Mouse (Mus musculus) E14TG2a.4 (cell line): ENCODE data around the gene Klhl5.

Experiments used
- H3K27me3 ChIP-seq: 2 replicates; pipeline ENCODE4 v1.6.1; 2014; ENCODE audit warnings: low read length, control low read depth; ENCODE audit not compliant: insufficient read depth
- H3K36me3 ChIP-seq: 2 replicates; pipeline ENCODE4 v1.6.1; 2014; ENCODE audit warnings: low read length, control low read depth; ENCODE audit not compliant: insufficient read depth
- H3K4me1 ChIP-seq: replicated peaks from 2 replicates; pipeline ENCODE4 v1.6.1; 2014; ENCODE audit warnings: low read depth, low read length, control low read depth
- H3K4me3 ChIP-seq: replicated peaks from 2 replicates; pipeline ENCODE4 v1.5.1; 2014; ENCODE audit warnings: mild to moderate bottlenecking, low read length
- H3K9me3 ChIP-seq: 2 replicates; pipeline ENCODE4 v1.6.1; 2014; ENCODE audit warnings: low read length, control low read depth
- CTCF ChIP-seq: conservative IDR thresholded peaks from 2 replicates; pipeline ENCODE4 v1.5.1; 2014; ENCODE audit warnings: low read length
- NANOG ChIP-seq: IDR thresholded peaks from 2 replicates; pipeline ENCODE4 v1.6.1; 2014; ENCODE audit warnings: borderline replicate concordance, low read length, mixed read lengths
- POU5F1 ChIP-seq: IDR thresholded peaks from 2 replicates; pipeline ENCODE4 v1.6.1; 2014; ENCODE audit warnings: low read length, borderline replicate concordance

Gene Klhl5

GRCm38 (mm10) chr5:65073247-65073646, 34.1 kb upstream of the Klhl5 start:
- no peaks in the 10 kb centered on the region for H3K27me3 ChIP-seq

GRCm38 (mm10) chr5:65074693-65075092, 32.6 kb upstream of the Klhl5 start:
- H3K36me3 ChIP-seq: no peaks in the 10 kb centered on the region
- H3K4me1 ChIP-seq: peaks cover 62% of the 10 kb centered on the region
- H3K4me3 ChIP-seq: no peak overlapping the region
- no peaks in the 10 kb centered on the region for H3K27me3 ChIP-seq
- no peaks in the 10 kb centered on the region for H3K9me3 ChIP-seq
- TF ChIP-seq CTCF (no peak), NANOG (no peak), POU5F1 (no peak)

More at GRCm38 (mm10) chr5:65073247-65073646, 34.1 kb upstream of the Klhl5 start:
- H3K4me3 ChIP-seq: no peak overlapping the region
- H3K4me1 ChIP-seq: peaks cover 66% of the 10 kb centered on the region
- no peaks in the 10 kb centered on the region for H3K9me3 ChIP-seq
- TF ChIP-seq CTCF (no peak), POU5F1 (no peak), NANOG (no peak)
- no peaks in the 10 kb centered on the region for H3K36me3 ChIP-seq

- H3K36me3 ChIP-seq: no peaks in the 10 kb centered on the region
- H3K4me3 ChIP-seq: no peak overlapping the region
- H3K9me3 ChIP-seq: no peaks in the 10 kb centered on the region
- no peaks in the 10 kb centered on the region for H3K27me3 ChIP-seq
- TF ChIP-seq POU5F1 (no peak), CTCF (no peak; the same call in 1 of the 2 replicates), NANOG (no peak)
- peaks cover 49% of the 10 kb centered on the region for H3K4me1 ChIP-seq
Measured at GRCm38 (mm10) chr5:65076087-65076486, 31.3 kb upstream of the Klhl5 start.

GRCm38 (mm10) chr5:65076748-65077147, 30.6 kb upstream of the Klhl5 start:
- H3K9me3 ChIP-seq: no peaks in the 10 kb centered on the region
- no peaks in the 10 kb centered on the region for H3K27me3 ChIP-seq
- TF ChIP-seq POU5F1: no peak
- no peak for TF ChIP-seq NANOG
- TF ChIP-seq CTCF: no peak
- peaks cover 44% of the 10 kb centered on the region for H3K4me1 ChIP-seq
- H3K4me3 ChIP-seq: no peak overlapping the region
- H3K36me3 ChIP-seq: no peaks in the 10 kb centered on the region

GRCm38 (mm10) chr5:65078081-65078480, 29.3 kb upstream of the Klhl5 start:
- H3K27me3 ChIP-seq: no peaks in the 10 kb centered on the region
- H3K36me3 ChIP-seq: no peaks in the 10 kb centered on the region
- peaks cover 36% of the 10 kb centered on the region for H3K4me1 ChIP-seq
- no peaks in the 10 kb centered on the region for H3K9me3 ChIP-seq
- TF ChIP-seq POU5F1 (no peak), CTCF (no peak), NANOG (no peak)
- no peak overlapping the region for H3K4me3 ChIP-seq

- TF ChIP-seq NANOG: no peak
- TF ChIP-seq CTCF: no peak
- TF ChIP-seq POU5F1: no peak
- H3K27me3 ChIP-seq: no peaks in the 10 kb centered on the region
- peaks cover 31% of the 10 kb centered on the region for H3K4me1 ChIP-seq
- no peaks in the 10 kb centered on the region for H3K36me3 ChIP-seq
- H3K4me3 ChIP-seq: no peak overlapping the region
- H3K9me3 ChIP-seq: no peaks in the 10 kb centered on the region
Measured at GRCm38 (mm10) chr5:65079881-65080280, 27.5 kb upstream of the Klhl5 start.

DNA sequence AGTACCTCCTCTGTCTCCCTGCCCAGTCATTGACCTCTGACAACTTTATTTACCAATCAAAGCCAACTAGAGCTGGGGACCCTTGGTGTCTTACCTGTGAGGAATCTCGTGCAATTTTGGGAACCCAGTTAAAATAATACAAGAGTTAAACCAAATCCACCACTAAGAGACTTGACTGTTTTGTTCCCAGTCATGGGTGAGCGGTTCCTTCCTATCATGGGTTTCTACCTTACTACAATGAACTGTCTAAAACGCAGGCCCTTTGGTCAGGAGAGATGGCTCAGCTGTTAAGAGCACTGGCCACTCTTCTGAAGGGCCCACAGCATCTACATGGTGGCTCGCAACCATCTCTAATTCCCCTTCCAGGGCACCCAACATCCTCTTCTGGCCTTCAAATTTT, 25.5 kb upstream of the Klhl5 start:
- TF ChIP-seq NANOG: no peak
- no peaks in the 10 kb centered on the region for H3K36me3 ChIP-seq
- H3K4me3 ChIP-seq: no peak overlapping the region
- H3K27me3 ChIP-seq: no peaks in the 10 kb centered on the region
- H3K9me3 ChIP-seq: no peaks in the 10 kb centered on the region
- peaks cover 23% of the 10 kb centered on the region for H3K4me1 ChIP-seq

- Histone ChIP-seq H3K27me3 (no peaks in the 10 kb centered on the region), H3K4me1 (peaks cover 5% of the 10 kb centered on the region), H3K36me3 (no peaks in the 10 kb centered on the region), H3K9me3 (no peaks in the 10 kb centered on the region), H3K4me3 (no peak overlapping the region)
- no peak for TF ChIP-seq CTCF
- TF ChIP-seq NANOG: no peak
- no peak for TF ChIP-seq POU5F1
Measured at GRCm38 (mm10) chr5:65086522-65086921, 20.8 kb upstream of the Klhl5 start.

- H3K4me3 ChIP-seq: no peak overlapping the region
- H3K27me3 ChIP-seq: no peaks in the 10 kb centered on the region
- H3K9me3 ChIP-seq: no peaks in the 10 kb centered on the region
- H3K4me1 ChIP-seq: peaks cover 18% of the 10 kb centered on the region
- H3K36me3 ChIP-seq: no peaks in the 10 kb centered on the region
- TF ChIP-seq NANOG: no peak
- no peak for TF ChIP-seq CTCF
- no peak for TF ChIP-seq POU5F1
Measured at GRCm38 (mm10) chr5:65089707-65090106, 17.6 kb upstream of the Klhl5 start.

GRCm38 (mm10) chr5:65091184-65091858, 16.0 kb upstream of the Klhl5 start:
- no peak for TF ChIP-seq CTCF
- no peak for TF ChIP-seq NANOG
- TF ChIP-seq POU5F1: no peak
- no peak overlapping the region for H3K4me3 ChIP-seq
- H3K27me3 ChIP-seq: no peaks in the 10 kb centered on the region
- H3K4me1 ChIP-seq: peaks cover 29% of the 10 kb centered on the region
- no peaks in the 10 kb centered on the region for H3K36me3 ChIP-seq
- H3K9me3 ChIP-seq: no peaks in the 10 kb centered on the region
